Mouse (Mus musculus): ENCODE data around the gene Ppara. TPM values are rescaled to one million over a fixed set of nuclear protein-coding genes. Genes with fewer than 3 reads are reported as not detected.

Ppara gene
- polyA plus RNA-seq, 1 experiment from 2014 or later: 10.6 TPM

DNA sequence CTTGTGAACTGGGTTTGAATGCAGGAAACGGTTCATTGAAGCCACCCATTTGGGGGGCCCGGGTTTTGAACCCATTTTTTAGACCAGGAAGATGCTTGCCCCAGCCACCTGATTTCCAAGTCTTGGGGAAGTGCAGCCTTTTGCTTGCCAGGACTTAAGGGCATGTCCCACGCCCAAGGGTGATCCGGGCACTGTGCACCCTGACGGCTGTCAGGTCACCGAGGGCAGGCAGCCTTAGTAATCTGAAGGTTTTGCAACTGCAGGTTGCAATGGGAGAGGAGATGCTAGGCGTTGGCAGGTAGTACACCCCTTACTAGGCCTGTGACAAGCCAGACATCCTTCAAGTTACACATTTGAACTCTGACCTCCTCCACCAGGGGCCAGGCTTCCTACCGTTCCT lies 97.8 kb downstream of the Ppara start:
- Histone ChIP-seq H3K9me3 (ENCODE audit: control insufficient read depth, low read length) (no peaks in the 10 kb centered on the region), H3K27me3 (ENCODE audit: control insufficient read depth, insufficient read depth, low read length) (no peaks in the 10 kb centered on the region), H3K4me3 (ENCODE audit: control insufficient read depth in 1 of 2, insufficient read depth in 1 of 2, low read depth in 1 of 2, low read length in 2 of 2) (peak overlapping the region; percentile 66 to 68), H3K36me3 (ENCODE audit: control insufficient read depth, insufficient read depth, low read length) (no peaks in the 10 kb centered on the region), H3K4me1 (ENCODE audit: control insufficient read depth in 2 of 2, insufficient read depth in 2 of 2, low read length in 2 of 2) (peaks cover 0 to 8% of the 10 kb centered on the region in 2 experiments; a peak in 2 of 4 replicates), H3K9ac (ENCODE audit: low read length) (peak overlapping the region; percentile 77), H3K27ac (replicated peaks in 1 of 2; ENCODE audit: control insufficient read depth in 1 of 2, insufficient read depth in 1 of 2, low read depth in 2 of 2, low read length in 2 of 2) (no peak overlapping the region), H3K4me2 (ENCODE audit: low read length) (peak overlapping the region; percentile 94)
- ATAC-seq (ENCODE audit: insufficient number of reproducible peaks, insufficient read depth, low FRiP score, low read depth): no peak
- WGBS: 46% methylated on average over 8 of the region's 8 CpGs

- WGBS: 48% methylated on average over 3 of the region's 3 CpGs
- Histone ChIP-seq H3K4me1 (ENCODE audit: control insufficient read depth in 2 of 2, insufficient read depth in 2 of 2, low read length in 2 of 2) (peaks cover 0 to 8% of the 10 kb centered on the region in 2 experiments; a peak in 2 of 4 replicates), H3K9me3 (ENCODE audit: control insufficient read depth, low read length) (no peaks in the 10 kb centered on the region)
Observed at GRCm38 (mm10) chr15:85835335-85835734, 100.6 kb downstream of the Ppara start.

DNA sequence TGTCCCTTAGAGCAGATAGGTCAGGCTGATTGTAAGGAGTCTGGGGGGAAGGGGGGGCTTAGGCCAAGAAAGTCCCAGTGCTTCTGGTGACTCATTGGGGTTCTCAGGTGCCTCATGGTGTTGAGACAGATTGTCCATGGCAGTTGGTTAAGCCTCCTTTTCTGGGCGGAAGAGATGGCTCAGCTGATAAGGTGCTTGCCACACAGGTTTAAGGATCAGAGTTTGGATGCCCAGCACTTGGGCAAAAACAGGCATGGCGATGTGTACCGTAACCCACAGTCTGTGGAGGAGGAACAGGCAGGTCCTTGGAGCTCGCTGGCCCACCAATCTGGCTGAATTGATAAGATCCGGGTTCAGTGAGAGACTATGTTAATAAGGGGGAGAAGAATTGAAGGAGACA lies 102.1 kb downstream of the Ppara start:
- no peak overlapping the region for H3K4me3 ChIP-seq (ENCODE audit: control insufficient read depth in 1 of 2, insufficient read depth in 1 of 2, low read depth in 1 of 2, low read length in 2 of 2)
- no peak for ATAC-seq (ENCODE audit: insufficient number of reproducible peaks, insufficient read depth, low FRiP score, low read depth)
- WGBS: 81% methylated on average over 5 of the region's 5 CpGs
- H3K36me3 ChIP-seq (ENCODE audit: control insufficient read depth, insufficient read depth, low read length): no peaks in the 10 kb centered on the region
- no peak overlapping the region for H3K4me2 ChIP-seq (ENCODE audit: low read length)
- H3K9me3 ChIP-seq (ENCODE audit: control insufficient read depth, low read length): no peaks in the 10 kb centered on the region
- H3K4me1 ChIP-seq (ENCODE audit: control insufficient read depth in 2 of 2, insufficient read depth in 2 of 2, low read length in 2 of 2): peaks cover 0 to 4% of the 10 kb centered on the region in 2 experiments; a peak in 2 of 4 replicates
- H3K27me3 ChIP-seq (ENCODE audit: control insufficient read depth, insufficient read depth, low read length): no peaks in the 10 kb centered on the region
- no peak overlapping the region for H3K27ac ChIP-seq (replicated peaks in 1 of 2; ENCODE audit: control insufficient read depth in 1 of 2, insufficient read depth in 1 of 2, low read depth in 2 of 2, low read length in 2 of 2)
- H3K9ac ChIP-seq (ENCODE audit: low read length): no peak overlapping the region

More at GRCm38 (mm10) chr15:85835335-85835734, 100.6 kb downstream of the Ppara start:
- Histone ChIP-seq H3K36me3 (ENCODE audit: control insufficient read depth, insufficient read depth, low read length) (no peaks in the 10 kb centered on the region), H3K27ac (replicated peaks in 1 of 2; ENCODE audit: control insufficient read depth in 1 of 2, insufficient read depth in 1 of 2, low read depth in 2 of 2, low read length in 2 of 2) (no peak overlapping the region), H3K9ac (ENCODE audit: low read length) (no peak overlapping the region), H3K4me3 (ENCODE audit: control insufficient read depth in 1 of 2, insufficient read depth in 1 of 2, low read depth in 1 of 2, low read length in 2 of 2) (no peak overlapping the region), H3K4me2 (ENCODE audit: low read length) (no peak overlapping the region), H3K27me3 (ENCODE audit: control insufficient read depth, insufficient read depth, low read length) (no peaks in the 10 kb centered on the region)
- no peak for ATAC-seq (ENCODE audit: insufficient number of reproducible peaks, insufficient read depth, low FRiP score, low read depth)

DNA sequence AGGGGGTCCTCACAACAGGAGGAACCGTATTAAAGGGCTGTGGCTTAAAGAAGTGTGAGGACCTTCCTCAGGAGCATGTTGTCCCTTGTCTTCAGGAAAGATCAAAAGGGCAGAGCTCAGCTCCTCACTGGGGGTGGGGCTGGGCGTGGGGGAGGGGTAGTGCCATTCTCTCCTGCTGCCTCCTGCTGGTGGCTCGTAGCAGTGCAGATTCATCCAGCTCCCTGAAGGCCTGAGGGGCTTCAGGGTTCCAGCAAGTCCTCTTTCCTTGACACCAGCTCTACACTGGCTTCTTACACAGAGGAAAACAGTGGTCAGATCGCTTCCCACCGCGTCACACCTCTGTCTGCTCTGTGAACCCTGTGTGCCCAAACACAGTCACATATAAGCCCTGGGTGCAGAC lies 106.2 kb downstream of the Ppara start:
- H3K36me3 ChIP-seq (ENCODE audit: control insufficient read depth, insufficient read depth, low read length): no peaks in the 10 kb centered on the region
- ATAC-seq (ENCODE audit: insufficient number of reproducible peaks, insufficient read depth, low FRiP score, low read depth): no peak
- 16% methylated on average over 6 of the region's 6 CpGs for WGBS

DNA sequence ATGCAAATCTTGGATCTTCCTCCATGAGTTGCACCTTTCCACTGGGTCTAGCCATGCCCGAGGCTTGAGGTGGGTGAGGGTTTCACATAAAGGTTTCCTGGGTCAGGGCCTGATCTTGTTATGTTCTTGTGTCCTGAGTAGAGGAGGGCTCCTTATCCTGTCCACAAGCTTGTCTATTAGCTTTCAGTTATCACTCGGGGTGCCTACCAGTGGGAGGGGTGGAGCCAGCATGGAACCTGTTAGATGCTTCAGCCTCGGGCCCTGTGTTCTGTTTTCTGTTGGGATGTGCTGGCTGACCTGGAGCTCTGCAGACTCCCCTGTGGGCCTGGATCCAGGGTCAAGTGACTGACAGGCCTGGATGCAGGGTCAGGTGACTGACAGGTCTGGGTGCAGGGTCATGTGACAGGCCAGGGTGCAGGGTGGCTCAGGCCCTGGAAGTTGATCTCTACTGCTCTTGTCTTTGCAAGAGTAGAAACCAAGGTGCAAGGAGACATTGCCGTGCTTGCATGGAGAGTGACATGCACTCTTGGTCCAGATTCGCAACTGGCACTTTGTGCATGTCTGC lies 107.1 kb downstream of the Ppara start:
- H3K4me2 ChIP-seq (ENCODE audit: low read length): no peak overlapping the region
- 56% methylated on average over 5 of the region's 5 CpGs for WGBS
- no peak overlapping the region for H3K4me3 ChIP-seq (ENCODE audit: control insufficient read depth in 1 of 2, insufficient read depth in 1 of 2, low read depth in 1 of 2, low read length in 2 of 2)
- no peaks in the 10 kb centered on the region for H3K4me1 ChIP-seq (ENCODE audit: control insufficient read depth in 2 of 2, insufficient read depth in 2 of 2, low read length in 2 of 2)
- H3K36me3 ChIP-seq (ENCODE audit: control insufficient read depth, insufficient read depth, low read length): no peaks in the 10 kb centered on the region
- H3K9ac ChIP-seq (ENCODE audit: low read length): no peak overlapping the region
- H3K27me3 ChIP-seq (ENCODE audit: control insufficient read depth, insufficient read depth, low read length): no peaks in the 10 kb centered on the region
- no peak overlapping the region for H3K27ac ChIP-seq (replicated peaks in 1 of 2; ENCODE audit: control insufficient read depth in 1 of 2, insufficient read depth in 1 of 2, low read depth in 2 of 2, low read length in 2 of 2)
- no peak for ATAC-seq (ENCODE audit: insufficient number of reproducible peaks, insufficient read depth, low FRiP score, low read depth)
- H3K9me3 ChIP-seq (ENCODE audit: control insufficient read depth, low read length): no peaks in the 10 kb centered on the region

More for the DNA sequence above, 106.2 kb downstream of the Ppara start:
- no peaks in the 10 kb centered on the region for H3K27me3 ChIP-seq (ENCODE audit: control insufficient read depth, insufficient read depth, low read length)
- no peaks in the 10 kb centered on the region for H3K4me1 ChIP-seq (ENCODE audit: control insufficient read depth in 2 of 2, insufficient read depth in 2 of 2, low read length in 2 of 2)
- no peaks in the 10 kb centered on the region for H3K9me3 ChIP-seq (ENCODE audit: control insufficient read depth, low read length)
- no peak overlapping the region for H3K9ac ChIP-seq (ENCODE audit: low read length)
- H3K4me2 ChIP-seq (ENCODE audit: low read length): no peak overlapping the region
- no peak overlapping the region for H3K4me3 ChIP-seq (ENCODE audit: control insufficient read depth in 1 of 2, insufficient read depth in 1 of 2, low read depth in 1 of 2, low read length in 2 of 2)
- no peak overlapping the region for H3K27ac ChIP-seq (replicated peaks in 1 of 2; ENCODE audit: control insufficient read depth in 1 of 2, insufficient read depth in 1 of 2, low read depth in 2 of 2, low read length in 2 of 2)

DNA sequence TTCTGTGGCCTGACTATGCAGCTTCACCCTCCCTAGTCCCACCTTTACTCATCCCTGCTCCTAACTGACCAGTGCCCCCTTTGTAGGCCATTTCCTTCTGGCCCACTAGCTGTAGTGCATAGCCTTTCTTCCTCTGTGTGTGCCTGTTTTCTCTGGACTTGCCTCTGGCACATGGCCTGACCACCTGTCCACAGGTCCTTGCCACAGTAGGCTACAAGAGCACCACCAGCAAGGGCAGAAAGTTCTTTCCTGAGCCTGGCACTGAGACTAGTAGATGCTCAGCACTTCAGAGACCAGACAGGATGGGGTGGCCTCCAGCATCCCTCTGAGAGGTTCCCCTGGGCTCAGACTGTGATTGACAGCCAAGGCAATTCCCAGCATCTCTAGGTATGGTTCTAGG lies 110.3 kb downstream of the Ppara start:
- H3K27ac ChIP-seq (replicated peaks in 1 of 2; ENCODE audit: control insufficient read depth in 1 of 2, insufficient read depth in 1 of 2, low read depth in 2 of 2, low read length in 2 of 2): no peak overlapping the region
- no peaks in the 10 kb centered on the region for H3K36me3 ChIP-seq (ENCODE audit: control insufficient read depth, insufficient read depth, low read length)
- no peak overlapping the region for H3K9ac ChIP-seq (ENCODE audit: low read length)
- ATAC-seq (ENCODE audit: insufficient number of reproducible peaks, insufficient read depth, low FRiP score, low read depth): no peak
- no peak overlapping the region for H3K4me2 ChIP-seq (ENCODE audit: low read length)
- no peaks in the 10 kb centered on the region for H3K9me3 ChIP-seq (ENCODE audit: control insufficient read depth, low read length)
- H3K4me3 ChIP-seq (ENCODE audit: control insufficient read depth in 1 of 2, insufficient read depth in 1 of 2, low read depth in 1 of 2, low read length in 2 of 2): no peak overlapping the region
- no peaks in the 10 kb centered on the region for H3K27me3 ChIP-seq (ENCODE audit: control insufficient read depth, insufficient read depth, low read length)
- H3K4me1 ChIP-seq (ENCODE audit: control insufficient read depth in 2 of 2, insufficient read depth in 2 of 2, low read length in 2 of 2): no peaks in the 10 kb centered on the region

DNA sequence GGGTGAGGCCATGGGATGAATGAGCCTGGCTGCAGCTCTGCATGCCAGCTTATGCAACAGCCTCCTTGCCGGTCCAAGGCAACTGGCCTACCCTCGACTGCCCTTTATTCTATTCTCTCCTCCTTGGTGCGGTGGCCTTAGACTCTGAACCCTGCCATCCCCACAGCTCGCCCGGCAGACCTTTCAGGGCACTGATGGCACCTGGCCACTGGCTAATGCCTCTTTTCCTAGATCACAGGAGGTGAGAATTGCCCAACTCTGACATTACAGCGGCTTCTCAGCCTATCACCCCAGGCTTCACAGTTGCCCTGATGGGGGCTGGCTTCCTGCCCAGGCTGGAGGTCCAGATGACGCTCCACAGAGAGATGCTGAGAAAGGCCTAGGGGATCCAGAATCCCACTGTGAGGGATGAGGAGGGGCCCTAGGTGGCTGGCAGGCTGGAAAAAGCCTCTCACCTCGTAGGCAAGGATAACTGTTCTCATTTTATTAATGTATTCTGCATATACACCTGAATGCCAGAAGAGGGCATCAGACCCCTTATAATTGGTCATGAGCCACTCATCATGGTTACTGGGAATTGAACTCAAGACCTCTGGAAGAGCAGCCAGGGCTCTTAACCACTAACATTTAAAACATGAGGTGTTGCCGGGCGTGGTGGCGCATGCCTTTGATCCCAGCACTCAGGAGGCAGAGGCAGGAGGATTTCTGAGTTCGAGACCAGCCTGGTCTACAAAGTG lies 117.0 kb downstream of the Ppara start:
- H3K9ac ChIP-seq (ENCODE audit: low read length): no peak overlapping the region
- H3K4me3 ChIP-seq (ENCODE audit: control insufficient read depth in 1 of 2, insufficient read depth in 1 of 2, low read depth in 1 of 2, low read length in 2 of 2): no peak overlapping the region
- no peak overlapping the region for H3K4me2 ChIP-seq (ENCODE audit: low read length)
- WGBS: 73% methylated on average over 12 of the region's 12 CpGs
- no peak for ATAC-seq (ENCODE audit: insufficient number of reproducible peaks, insufficient read depth, low FRiP score, low read depth)
- no peaks in the 10 kb centered on the region for H3K4me1 ChIP-seq (ENCODE audit: control insufficient read depth in 2 of 2, insufficient read depth in 2 of 2, low read length in 2 of 2)
- no peaks in the 10 kb centered on the region for H3K27me3 ChIP-seq (ENCODE audit: control insufficient read depth, insufficient read depth, low read length)
- no peak overlapping the region for H3K27ac ChIP-seq (replicated peaks in 1 of 2; ENCODE audit: control insufficient read depth in 1 of 2, insufficient read depth in 1 of 2, low read depth in 2 of 2, low read length in 2 of 2)
- no peaks in the 10 kb centered on the region for H3K9me3 ChIP-seq (ENCODE audit: control insufficient read depth, low read length)
- H3K36me3 ChIP-seq (ENCODE audit: control insufficient read depth, insufficient read depth, low read length): no peaks in the 10 kb centered on the region

Measured in heart, embryonic 14.5 days (tissue).